Mouse (Mus musculus) lung, adult 18-20 months (tissue): ENCODE measurements around the gene Nav1.
"Not testable (repeated sequence)": the region's sequence is repeated elsewhere in the genome, so short reads cannot be mapped to it uniquely, and the experiment has no call there.

Experiments used
- DNase-seq, 2 experiments: peaks; one replicate each; pipeline ENCODE4 v3.0.0; 2022; ENCODE audit warnings: mixed read lengths in 2 of 2

Gene Nav1

GRCm38 (mm10) chr1:135514913-135515632 lies 92.0 kb downstream of the Nav1 start:
- peak; percentile 68 to 81 for DNase-seq

GRCm38 (mm10) chr1:135514046-135514445 lies 93.0 kb downstream of the Nav1 start:
- DNase-seq, result no peak

GRCm38 (mm10) chr1:135513464-135513863 lies 93.6 kb downstream of the Nav1 start:
- no peak for DNase-seq

- DNase-seq, result peak; percentile 59 to 65
These were observed 96.6 kb downstream of the Nav1 start for GRCm38 (mm10) chr1:135510346-135510977.

- no peak for DNase-seq
These were observed 97.7 kb downstream of the Nav1 start for GRCm38 (mm10) chr1:135509145-135510084.

- no peak for DNase-seq
These were observed 98.8 kb downstream of the Nav1 start for GRCm38 (mm10) chr1:135508349-135508634.

- no peak for DNase-seq
These were observed 99.3 kb downstream of the Nav1 start for GRCm38 (mm10) chr1:135507572-135508348.

GRCm38 (mm10) chr1:135505499-135505898 lies 101.6 kb downstream of the Nav1 start:
- DNase-seq, result peak in 1 of 2 experiments; percentile 51

GRCm38 (mm10) chr1:135503436-135503835 lies 103.7 kb downstream of the Nav1 start:
- DNase-seq, result no peak

GRCm38 (mm10) chr1:135502750-135503149 lies 104.3 kb downstream of the Nav1 start:
- no peak for DNase-seq

- DNase-seq, result no peak
These were observed 105.0 kb downstream of the Nav1 start for GRCm38 (mm10) chr1:135502135-135502534.

GRCm38 (mm10) chr1:135498455-135499358 lies 108.4 kb downstream of the Nav1 start:
- no peak for DNase-seq

GRCm38 (mm10) chr1:135495048-135495447 lies 112.0 kb downstream of the Nav1 start:
- no peak for DNase-seq

- DNase-seq, result no peak
These were observed 113.2 kb downstream of the Nav1 start for GRCm38 (mm10) chr1:135493862-135494261.

- DNase-seq, result no peak
These were observed 114.7 kb downstream of the Nav1 start for GRCm38 (mm10) chr1:135492406-135492805.

- DNase-seq, result no peak
These were observed 116.0 kb downstream of the Nav1 start for GRCm38 (mm10) chr1:135490931-135491666.

- no peak for DNase-seq
These were observed 118.2 kb downstream of the Nav1 start for GRCm38 (mm10) chr1:135488879-135489278.

- no peak for DNase-seq
These were observed 121.9 kb downstream of the Nav1 start for GRCm38 (mm10) chr1:135485179-135485578.

- DNase-seq, result not testable (repeated sequence)
These were observed 122.5 kb downstream of the Nav1 start for GRCm38 (mm10) chr1:135484503-135485051.

- no peak for DNase-seq
These were observed 123.1 kb downstream of the Nav1 start for GRCm38 (mm10) chr1:135483971-135484370.

GRCm38 (mm10) chr1:135482666-135483065 lies 124.4 kb downstream of the Nav1 start:
- DNase-seq, result no peak
